Mouse (Mus musculus) cerebellum, adult 18-20 months (tissue): ENCODE measurements at regions not wholly inside any gene's neighbourhood (a gene's known extent, or its start where the extent isn't known, plus 50 kb on each side); places are given as distances from the start of the nearest gene placed in this dataset.

Experiments
- DNase-seq, 2 experiments: peaks; one replicate each; pipeline ENCODE4 v3.0.0; 2021

GRCm38 (mm10) chr10:21483373-21483772, 106.3 kb downstream of the Aldh8a1 start:
- DNase-seq = no peak

GRCm38 (mm10) chr10:21488374-21488930, 104.5 kb upstream of the 1700020N01Rik start:
- DNase-seq = no peak

GRCm38 (mm10) chr10:21490910-21491309, 102.0 kb upstream of the 1700020N01Rik start:
- DNase-seq = no peak

- DNase-seq = no peak
Measured at GRCm38 (mm10) chr10:21492254-21492894, 100.6 kb upstream of the 1700020N01Rik start.

- no peak for DNase-seq
Measured at GRCm38 (mm10) chr10:21494536-21494935, 98.4 kb upstream of the 1700020N01Rik start.

- no peak for DNase-seq
Measured at GRCm38 (mm10) chr10:21497110-21497509, 95.8 kb upstream of the 1700020N01Rik start.

GRCm38 (mm10) chr10:21498143-21498542, 94.8 kb upstream of the 1700020N01Rik start:
- no peak for DNase-seq

GRCm38 (mm10) chr10:21501658-21502057, 91.3 kb upstream of the 1700020N01Rik start:
- no peak for DNase-seq

- no peak for DNase-seq
Measured at GRCm38 (mm10) chr10:21504431-21504830, 88.5 kb upstream of the 1700020N01Rik start.

GRCm38 (mm10) chr10:21511386-21511785, 81.6 kb upstream of the 1700020N01Rik start:
- DNase-seq = no peak

- no peak for DNase-seq
Measured at GRCm38 (mm10) chr10:21512486-21512885, 80.5 kb upstream of the 1700020N01Rik start.

GRCm38 (mm10) chr10:21517721-21518120, 75.2 kb upstream of the 1700020N01Rik start:
- DNase-seq = no peak

GRCm38 (mm10) chr10:21520854-21521253, 72.1 kb upstream of the 1700020N01Rik start:
- no peak for DNase-seq

GRCm38 (mm10) chr10:21525555-21525954, 67.4 kb upstream of the 1700020N01Rik start:
- DNase-seq = no peak

GRCm38 (mm10) chr10:21528396-21528795, 64.5 kb upstream of the 1700020N01Rik start:
- DNase-seq = no peak

GRCm38 (mm10) chr10:21529098-21529749, 63.7 kb upstream of the 1700020N01Rik start:
- no peak for DNase-seq

GRCm38 (mm10) chr10:21532142-21532541, 60.8 kb upstream of the 1700020N01Rik start:
- no peak for DNase-seq

- DNase-seq = no peak
Measured at GRCm38 (mm10) chr10:21535631-21536030, 57.3 kb upstream of the 1700020N01Rik start.

GRCm38 (mm10) chr10:21538481-21538880, 54.5 kb upstream of the 1700020N01Rik start:
- DNase-seq = no peak
